Mouse (Mus musculus) cerebellum, adult 2 months (tissue): ENCODE data around the gene Sik2. TPM values are rescaled to one million over a fixed set of nuclear protein-coding genes. Genes with fewer than 3 reads are reported as not detected.

Experiments used
- DNase-seq, 2 experiments: peaks; one replicate each; pipeline ENCODE4 v3.0.0; 2021
- H3K27ac ChIP-seq: fragments of 200-500 bp; 2 replicates; pipeline ENCODE4 v1.5.1; 2012; ENCODE audit warnings: low read length, control low read depth, inconsistent platforms; ENCODE audit not compliant: insufficient read depth
- H3K27me3 ChIP-seq: fragments of 200-500 bp; 2 replicates; pipeline ENCODE4 v1.6.1; 2012; ENCODE audit warnings: inconsistent platforms, mild to moderate bottlenecking, low read length, moderate library complexity; ENCODE audit not compliant: control insufficient read depth, insufficient read depth
- H3K4me1 ChIP-seq: fragments of 200-500 bp; 2 replicates; pipeline ENCODE4 v1.6.1; 2011; ENCODE audit warnings: low read length; ENCODE audit not compliant: control insufficient read depth, insufficient read depth
- H3K4me3 ChIP-seq: fragments of 200-500 bp; replicated peaks from 2 replicates; pipeline ENCODE3; 2011; ENCODE audit warnings: mild to moderate bottlenecking, low read depth, low read length, control low read depth; ENCODE audit not compliant: insufficient read depth
- CTCF ChIP-seq: fragments of 200-500 bp; IDR thresholded peaks from 2 replicates; pipeline ENCODE4 v1.5.1; 2011; ENCODE audit warnings: low read depth, mild to moderate bottlenecking, control low read depth, low read length, moderate library complexity, borderline replicate concordance; ENCODE audit not compliant: insufficient read depth
- POLR2A ChIP-seq: fragments of 200-500 bp; IDR thresholded peaks from 2 replicates; pipeline ENCODE4 v1.6.1; 2011; ENCODE audit warnings: low read length, control low read depth, borderline replicate concordance; ENCODE audit not compliant: insufficient read depth
- WGBS: fragments of 180-500 bp; shearing (Covaris S2); methylation state at CpG from one replicate; pipeline ENCODE4 v1.1.7; 2018; 5-methylcytosine and 5-hydroxymethylcytosine counted together
- polyA plus RNA-seq: library from polyadenylated mRNA; depleted of rRNA; stranded (reverse); fragments of >200 nt; gene quantifications from 2 replicates; pipeline ENCODE4 v1.2.3, GENCODE M21; 2012; rRNA removed

Gene Sik2
- 23.1 and 23.6 TPM in 2 replicates for polyA plus RNA-seq

DNA sequence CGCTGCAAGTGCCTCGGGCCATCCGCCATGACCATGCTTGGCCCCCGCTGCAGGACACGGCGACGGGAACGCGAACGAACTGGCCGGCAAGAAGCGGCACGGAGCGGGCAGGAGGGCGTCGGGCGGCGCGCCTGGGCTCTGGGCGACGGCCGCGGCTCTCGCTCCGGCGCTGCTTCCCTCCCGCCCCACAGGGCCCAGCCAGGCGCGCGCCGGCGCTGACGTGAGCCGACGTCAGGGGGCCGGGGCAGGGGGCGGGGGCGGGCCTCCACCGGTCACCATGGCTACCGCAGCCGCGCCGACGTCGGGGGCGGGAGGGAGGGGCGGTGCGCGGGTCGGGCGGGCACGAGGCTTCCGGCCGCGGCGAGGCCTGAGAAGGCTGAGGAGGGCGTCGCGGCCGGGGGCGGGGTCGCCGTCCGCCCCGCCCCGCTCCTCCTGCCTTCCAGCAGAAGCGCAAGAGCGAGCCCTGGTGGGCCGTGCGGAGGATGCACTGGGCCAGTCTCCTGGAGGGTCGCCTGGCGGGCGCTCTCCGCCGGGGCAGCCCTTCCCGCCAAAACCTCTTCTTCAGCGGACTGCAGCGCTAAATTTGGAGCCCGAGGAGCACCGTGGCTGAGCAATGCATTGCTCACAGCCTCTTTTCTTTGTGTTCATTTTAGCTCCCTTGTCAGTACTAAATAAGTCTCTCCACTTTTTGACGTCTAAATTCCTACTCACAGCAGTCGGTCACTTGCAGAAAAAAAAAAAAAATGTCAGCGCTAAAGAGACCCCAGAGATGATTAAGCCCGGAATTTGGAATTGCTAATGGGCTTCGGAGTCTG is at the start of gene Sik2:
Gene Sik2 (minus strand): TSS at position 233 of the 815 bp plus-strand sequence.
- DNase-seq: peak; percentile 89 to 92
- no peaks in the 10 kb centered on the region for H3K4me1 ChIP-seq
- H3K4me3 ChIP-seq: peak within 1 kb of the TSS; percentile 88
- WGBS: under 1% methylated on average over 74 of the region's 85 CpGs
- no peaks in the 10 kb centered on the region for H3K27me3 ChIP-seq
- H3K27ac ChIP-seq: peak within 1 kb of the TSS; percentile 87
- TF ChIP-seq CTCF (peak; percentile 82), POLR2A (peak; percentile 78)

DNA sequence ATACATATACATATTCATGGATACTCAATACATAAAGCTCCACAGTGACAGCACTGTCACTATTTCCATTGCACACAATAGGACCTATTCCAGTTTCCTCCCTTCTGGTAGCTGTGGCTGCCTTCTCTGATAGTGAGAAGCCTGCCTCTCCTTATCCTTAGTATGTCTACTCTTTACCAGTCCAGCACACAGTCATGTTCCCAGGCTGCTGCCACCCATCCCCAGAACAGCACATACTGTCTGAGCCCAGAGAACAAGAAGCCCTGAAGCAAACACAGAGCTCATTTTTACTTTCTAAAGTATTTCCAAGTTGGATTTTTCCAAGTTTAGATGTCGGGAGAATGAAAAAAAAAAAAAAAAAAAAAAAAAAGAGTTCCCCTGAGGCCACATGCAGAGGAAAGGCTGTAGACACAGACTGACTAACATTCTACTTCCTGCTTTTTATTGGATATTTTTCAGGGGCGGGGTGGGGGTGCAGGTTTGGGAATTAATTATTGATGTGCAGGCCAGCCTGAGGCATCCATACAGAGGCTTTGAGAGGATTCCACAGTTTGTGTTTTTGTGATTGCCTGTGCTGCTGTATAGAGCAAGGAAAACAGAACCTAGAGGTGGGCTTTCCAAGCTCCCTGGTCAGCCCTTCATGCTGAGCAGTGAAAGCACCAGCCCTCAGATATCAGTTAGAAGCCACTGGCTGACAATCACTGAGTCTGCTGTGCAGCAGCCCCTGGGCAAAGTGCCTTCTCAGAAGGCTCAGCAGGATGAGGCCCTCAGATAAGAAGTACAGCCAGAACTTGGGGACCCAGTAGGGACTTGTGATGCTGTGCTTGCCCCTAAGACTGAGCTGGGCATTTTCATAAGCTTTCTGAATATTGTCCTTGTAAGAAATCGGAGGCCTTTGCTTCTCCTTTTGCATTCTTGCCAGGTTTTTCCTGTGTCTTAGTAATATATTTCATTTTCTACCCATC is 47.8 kb upstream of the Sik2 start:
- DNase-seq: no peak
- WGBS: 79% methylated on average over 3 of the region's 3 CpGs
- no peak overlapping the region for H3K27ac ChIP-seq

GRCm38 (mm10) chr9:51052180-51052579 is 43.3 kb upstream of the Sik2 start:
- H3K27me3 ChIP-seq: no peaks in the 10 kb centered on the region
- no peak for TF ChIP-seq CTCF
- no peak for TF ChIP-seq POLR2A
- 75% methylated on average over 3 of the region's 3 CpGs for WGBS
- H3K27ac ChIP-seq: no peak overlapping the region
- no peak for DNase-seq
- H3K4me1 ChIP-seq: no peaks in the 10 kb centered on the region
- no peak overlapping the region for H3K4me3 ChIP-seq

More for the DNA sequence above, 47.8 kb upstream of the Sik2 start:
- no peak for TF ChIP-seq POLR2A
- TF ChIP-seq CTCF: no peak
- Histone ChIP-seq H3K4me1 (no peaks in the 10 kb centered on the region), H3K27me3 (no peaks in the 10 kb centered on the region), H3K4me3 (no peak overlapping the region)

DNA sequence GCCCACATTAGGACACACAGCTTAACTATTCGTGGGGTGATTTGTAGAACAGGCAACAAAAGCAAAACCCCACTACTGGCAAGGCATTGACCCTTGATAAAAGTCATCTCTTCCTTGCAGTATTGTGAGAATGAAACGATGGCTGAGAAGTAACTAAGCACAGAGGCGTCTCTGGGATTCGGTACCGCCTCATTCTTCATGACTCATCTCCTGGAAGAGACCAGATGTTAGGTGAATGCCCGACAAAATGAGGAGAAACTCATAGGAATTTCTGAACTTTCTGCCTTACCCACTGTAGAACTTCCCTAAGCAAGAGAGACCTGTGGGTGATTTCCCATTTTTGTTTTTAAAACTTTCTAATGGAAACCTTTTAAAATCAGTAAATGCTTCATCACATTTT is 33.3 kb upstream of the Sik2 start:
- Histone ChIP-seq H3K27ac (no peak overlapping the region), H3K4me1 (no peaks in the 10 kb centered on the region), H3K4me3 (no peak overlapping the region), H3K27me3 (no peaks in the 10 kb centered on the region)
- DNase-seq: no peak
- 80% methylated on average over 6 of the region's 6 CpGs for WGBS
- TF ChIP-seq CTCF: no peak

- WGBS: 90% methylated on average over 7 of the region's 7 CpGs
- no peak for DNase-seq
- H3K27me3 ChIP-seq: no peaks in the 10 kb centered on the region
Measured at GRCm38 (mm10) chr9:51041491-51041980, 32.7 kb upstream of the Sik2 start.

DNA sequence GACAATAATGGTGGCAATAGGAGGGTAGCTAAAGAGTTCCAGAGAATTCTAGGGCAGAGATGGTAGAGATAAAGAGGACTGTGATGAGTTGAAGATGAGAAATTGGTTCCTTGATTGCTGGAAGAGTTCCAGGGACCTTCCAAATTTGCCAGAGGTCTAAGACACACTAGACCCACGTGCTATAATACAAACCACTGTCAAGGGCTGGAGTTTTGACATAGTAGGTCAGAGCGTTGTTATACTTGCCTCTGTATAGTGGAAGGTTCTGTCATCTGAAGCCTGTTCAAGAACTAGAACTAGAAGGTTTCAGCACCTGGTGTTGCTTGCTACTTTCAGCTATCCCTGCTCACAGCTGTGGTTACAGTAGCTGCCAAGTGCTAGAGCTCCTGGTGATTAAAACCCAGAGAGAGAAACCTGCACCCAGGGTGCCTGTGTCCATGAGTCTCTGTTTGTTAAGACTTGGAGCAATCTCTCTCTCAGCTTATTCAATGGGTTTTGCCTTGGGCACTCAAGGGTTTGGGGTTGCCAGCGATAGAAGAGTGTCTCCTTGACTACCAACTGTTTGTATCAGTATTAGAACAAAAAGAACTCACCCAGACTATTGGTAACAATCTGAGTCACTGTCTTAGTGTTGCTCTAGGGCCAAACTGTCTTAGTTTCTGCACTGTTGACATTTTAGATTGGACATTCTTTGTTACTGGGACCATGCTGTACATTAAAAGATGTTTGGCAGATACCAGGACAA is 24.1 kb upstream of the Sik2 start:
- DNase-seq: no peak
- 75% methylated on average over 3 of the region's 3 CpGs for WGBS
- Histone ChIP-seq H3K27me3 (no peaks in the 10 kb centered on the region), H3K4me3 (no peak overlapping the region), H3K4me1 (no peaks in the 10 kb centered on the region), H3K27ac (no peak overlapping the region)
- TF ChIP-seq POLR2A (no peak), CTCF (no peak)

More at GRCm38 (mm10) chr9:51041491-51041980, 32.7 kb upstream of the Sik2 start:
- Histone ChIP-seq H3K4me1 (no peaks in the 10 kb centered on the region), H3K4me3 (no peak overlapping the region), H3K27ac (no peak overlapping the region)
- TF ChIP-seq CTCF (no peak), POLR2A (no peak)

- H3K27ac ChIP-seq: no peak overlapping the region
- no peak overlapping the region for H3K4me3 ChIP-seq
- WGBS: 78% methylated on average over 8 of the region's 8 CpGs
- DNase-seq: no peak
- TF ChIP-seq POLR2A (no peak), CTCF (no peak)
- H3K27me3 ChIP-seq: no peaks in the 10 kb centered on the region
- no peaks in the 10 kb centered on the region for H3K4me1 ChIP-seq
Measured at GRCm38 (mm10) chr9:51032291-51032690, 23.4 kb upstream of the Sik2 start.
